Mouse (Mus musculus): ENCODE results near the gene Hipk1. TPM values are rescaled to one million over a fixed set of nuclear protein-coding genes. Genes with fewer than 3 reads are reported as not detected.

Hipk1 gene
- polyA plus RNA-seq, 1 experiment, result 15.6 TPM

GRCm38 (mm10) chr3:103779183-103779582, 12.2 kb downstream of the Hipk1 start:
- H3K4me3 ChIP-seq (ENCODE audit: insufficient read depth, poor library complexity, severe bottlenecking), result no peak overlapping the region
- peaks cover 21% of the 10 kb centered on the region for H3K36me3 ChIP-seq (ENCODE audit: control insufficient read depth, insufficient read depth)
- H3ac ChIP-seq (ENCODE audit: control insufficient read depth, insufficient read length, low read depth), result no peak overlapping the region
- H3K79me3 ChIP-seq (ENCODE audit: low read depth), result peaks cover 59% of the 10 kb centered on the region
- TF ChIP-seq MYOG (IDR thresholded peaks at IDR 0.05; ENCODE audit: control insufficient read depth, extremely low read depth, insufficient read length) (no peak), CTCF (IDR thresholded peaks at IDR 0.05; ENCODE audit: control insufficient read depth, insufficient read depth, insufficient read length) (no peak), FOSL1 (IDR thresholded peaks at IDR 0.05; ENCODE audit: insufficient read depth, low read length, poor library complexity, severe bottlenecking) (no peak), MYOD1 (IDR thresholded peaks at IDR 0.05; ENCODE audit: control insufficient read depth, insufficient read length, low read depth) (no peak), USF1 (IDR thresholded peaks at IDR 0.05; ENCODE audit: low read depth) (no peak)
- H3K27me3 ChIP-seq (ENCODE audit: control insufficient read depth, insufficient read depth, insufficient read length), result no peaks in the 10 kb centered on the region
- H3K79me2 ChIP-seq (ENCODE audit: control insufficient read depth, insufficient read depth), result peaks cover 88% of the 10 kb centered on the region

- Histone ChIP-seq H3K79me2 (ENCODE audit: control insufficient read depth, insufficient read depth) (peaks cover 88% of the 10 kb centered on the region), H3K79me3 (ENCODE audit: low read depth) (peaks cover 54% of the 10 kb centered on the region), H3K4me3 (ENCODE audit: insufficient read depth, poor library complexity, severe bottlenecking) (no peak overlapping the region), H3ac (ENCODE audit: control insufficient read depth, insufficient read length, low read depth) (no peak overlapping the region), H3K36me3 (ENCODE audit: control insufficient read depth, insufficient read depth) (peaks cover 25% of the 10 kb centered on the region), H3K27me3 (ENCODE audit: control insufficient read depth, insufficient read depth, insufficient read length) (no peaks in the 10 kb centered on the region)
- TF ChIP-seq CTCF (IDR thresholded peaks at IDR 0.05; ENCODE audit: control insufficient read depth, insufficient read depth, insufficient read length) (no peak), FOSL1 (IDR thresholded peaks at IDR 0.05; ENCODE audit: insufficient read depth, low read length, poor library complexity, severe bottlenecking) (no peak), CEBPB (IDR thresholded peaks at IDR 0.05; ENCODE audit: low read depth) (no peak), MYOG (IDR thresholded peaks at IDR 0.05; ENCODE audit: control insufficient read depth, extremely low read depth, insufficient read length) (no peak), MYOD1 (IDR thresholded peaks at IDR 0.05; ENCODE audit: control insufficient read depth, insufficient read length, low read depth) (no peak), USF1 (IDR thresholded peaks at IDR 0.05; ENCODE audit: low read depth) (no peak), MAX (IDR thresholded peaks at IDR 0.05) (no peak)
These were observed 12.7 kb downstream of the Hipk1 start for GRCm38 (mm10) chr3:103778660-103779059.

GRCm38 (mm10) chr3:103777940-103778339, 13.4 kb downstream of the Hipk1 start:
- Histone ChIP-seq H3K4me3 (ENCODE audit: insufficient read depth, poor library complexity, severe bottlenecking) (no peak overlapping the region), H3K79me2 (ENCODE audit: control insufficient read depth, insufficient read depth) (peaks cover 88% of the 10 kb centered on the region), H3K27me3 (ENCODE audit: control insufficient read depth, insufficient read depth, insufficient read length) (no peaks in the 10 kb centered on the region), H3K36me3 (ENCODE audit: control insufficient read depth, insufficient read depth) (peaks cover 32% of the 10 kb centered on the region), H3ac (ENCODE audit: control insufficient read depth, insufficient read length, low read depth) (no peak overlapping the region), H3K79me3 (ENCODE audit: low read depth) (peaks cover 51% of the 10 kb centered on the region)
- no peak for TF ChIP-seq FOSL1 (IDR thresholded peaks at IDR 0.05; ENCODE audit: insufficient read depth, low read length, poor library complexity, severe bottlenecking)
- TF ChIP-seq USF1 (IDR thresholded peaks at IDR 0.05; ENCODE audit: low read depth), result no peak
- TF ChIP-seq CEBPB (IDR thresholded peaks at IDR 0.05; ENCODE audit: low read depth), result no peak
- no peak for TF ChIP-seq MYOG (IDR thresholded peaks at IDR 0.05; ENCODE audit: control insufficient read depth, extremely low read depth, insufficient read length)
- no peak for TF ChIP-seq MAX (IDR thresholded peaks at IDR 0.05)
- TF ChIP-seq MYOD1 (IDR thresholded peaks at IDR 0.05; ENCODE audit: control insufficient read depth, insufficient read length, low read depth), result no peak
- no peak for TF ChIP-seq CTCF (IDR thresholded peaks at IDR 0.05; ENCODE audit: control insufficient read depth, insufficient read depth, insufficient read length)

GRCm38 (mm10) chr3:103774009-103774408, 17.4 kb downstream of the Hipk1 start:
- H3K79me3 ChIP-seq (ENCODE audit: low read depth), result peaks cover 26% of the 10 kb centered on the region
- no peak overlapping the region for H3K4me3 ChIP-seq (ENCODE audit: insufficient read depth, poor library complexity, severe bottlenecking)
- no peak overlapping the region for H3ac ChIP-seq (ENCODE audit: control insufficient read depth, insufficient read length, low read depth)
- no peak for TF ChIP-seq MYOG (IDR thresholded peaks at IDR 0.05; ENCODE audit: control insufficient read depth, extremely low read depth, insufficient read length)
- no peaks in the 10 kb centered on the region for H3K27me3 ChIP-seq (ENCODE audit: control insufficient read depth, insufficient read depth, insufficient read length)
- peaks cover 41% of the 10 kb centered on the region for H3K36me3 ChIP-seq (ENCODE audit: control insufficient read depth, insufficient read depth)
- H3K79me2 ChIP-seq (ENCODE audit: control insufficient read depth, insufficient read depth), result peaks cover 87% of the 10 kb centered on the region

GRCm38 (mm10) chr3:103773508-103773907, 17.9 kb downstream of the Hipk1 start:
- Histone ChIP-seq H3K79me3 (ENCODE audit: low read depth) (peaks cover 21% of the 10 kb centered on the region), H3ac (ENCODE audit: control insufficient read depth, insufficient read length, low read depth) (no peak overlapping the region), H3K36me3 (ENCODE audit: control insufficient read depth, insufficient read depth) (peaks cover 45% of the 10 kb centered on the region), H3K4me3 (ENCODE audit: insufficient read depth, poor library complexity, severe bottlenecking) (no peak overlapping the region), H3K79me2 (ENCODE audit: control insufficient read depth, insufficient read depth) (peaks cover 87% of the 10 kb centered on the region), H3K27me3 (ENCODE audit: control insufficient read depth, insufficient read depth, insufficient read length) (no peaks in the 10 kb centered on the region)
- TF ChIP-seq FOSL1 (IDR thresholded peaks at IDR 0.05; ENCODE audit: insufficient read depth, low read length, poor library complexity, severe bottlenecking) (no peak), CTCF (IDR thresholded peaks at IDR 0.05; ENCODE audit: control insufficient read depth, insufficient read depth, insufficient read length) (no peak), USF1 (IDR thresholded peaks at IDR 0.05; ENCODE audit: low read depth) (no peak), CEBPB (IDR thresholded peaks at IDR 0.05; ENCODE audit: low read depth) (no peak), MYOD1 (IDR thresholded peaks at IDR 0.05; ENCODE audit: control insufficient read depth, insufficient read length, low read depth) (no peak), MAX (IDR thresholded peaks at IDR 0.05) (no peak), MYOG (IDR thresholded peaks at IDR 0.05; ENCODE audit: control insufficient read depth, extremely low read depth, insufficient read length) (no peak)

GRCm38 (mm10) chr3:103772846-103773245, 18.5 kb downstream of the Hipk1 start:
- Histone ChIP-seq H3K36me3 (ENCODE audit: control insufficient read depth, insufficient read depth) (peaks cover 43% of the 10 kb centered on the region), H3K27me3 (ENCODE audit: control insufficient read depth, insufficient read depth, insufficient read length) (no peaks in the 10 kb centered on the region), H3K4me3 (ENCODE audit: insufficient read depth, poor library complexity, severe bottlenecking) (no peak overlapping the region), H3K79me3 (ENCODE audit: low read depth) (peaks cover 17% of the 10 kb centered on the region), H3ac (ENCODE audit: control insufficient read depth, insufficient read length, low read depth) (no peak overlapping the region), H3K79me2 (ENCODE audit: control insufficient read depth, insufficient read depth) (peaks cover 83% of the 10 kb centered on the region)
- TF ChIP-seq USF1 (IDR thresholded peaks at IDR 0.05; ENCODE audit: low read depth) (no peak), MYOG (IDR thresholded peaks at IDR 0.05; ENCODE audit: control insufficient read depth, extremely low read depth, insufficient read length) (no peak), CEBPB (IDR thresholded peaks at IDR 0.05; ENCODE audit: low read depth) (no peak), MYOD1 (IDR thresholded peaks at IDR 0.05; ENCODE audit: control insufficient read depth, insufficient read length, low read depth) (no peak)
